Mouse (Mus musculus) Patski (cell line): ENCODE measurements around the gene Sec14l3. TPM values are rescaled to one million over a fixed set of nuclear protein-coding genes. Genes with fewer than 3 reads are reported as not detected.
"Not testable (repeated sequence)": the region's sequence is repeated elsewhere in the genome, so short reads cannot be mapped to it uniquely, and the experiment has no call there.

Source experiments
- ATAC-seq: fragments of 100-300 bp; one replicate; pipeline ENCODE4 v1.8.0; 2021
- CTCF ChIA-PET: fragments of 350-600 bp; sonication (Branson Sonifier 250); formaldehyde crosslinking; loops from one replicate; lab custom pipeline; 2022; ENCODE audit warnings: inconsistent platforms; lab: Charles Lee
- POLR2A ChIA-PET: fragments of 350-600 bp; sonication (Branson Sonifier 250); formaldehyde crosslinking; loops from one replicate; lab custom pipeline; 2022; ENCODE audit warnings: antibody characterized with exemption, inconsistent platforms; lab: Charles Lee
- DNase-seq: peaks from one replicate; pipeline ENCODE4 v3.0.0-alpha.2; 2011; ENCODE audit warnings: low read depth, low spot score
- H3K27me3 ChIP-seq: fragments of 371-371 bp; one replicate; pipeline ENCODE4 v1.5.1; 2021
- CTCF ChIP-seq: fragments of 100-300 bp; IDR thresholded peaks from one replicate; pipeline ENCODE4 v1.5.1; 2021
- in situ Hi-C: fragments of 300-500 bp; cut with MboI; formaldehyde crosslinking; loops from 3 replicates; pipeline ENCODE4 v1.11.1; 2018; ENCODE audit warnings: low pct_unique_long_range_greater_than_20kb, mixed read lengths
- polyA plus RNA-seq: library from polyadenylated mRNA; unstranded; gene quantifications from one replicate; pipeline ENCODE4 v1.2.3, GENCODE M21; 2021

Sec14l3 gene
- polyA plus RNA-seq, 1 experiment from 2014 or later: not detected

GRCm38 (mm10) chr11:4113970-4114369 lies 49.3 kb downstream of the Sec14l3 start:
- TF ChIP-seq CTCF: no peak
- DNase-seq (no peak), ATAC-seq (no peak)
- in situ Hi-C loops: no loop called here
- no peaks in the 10 kb centered on the region for H3K27me3 ChIP-seq
- POLR2A ChIA-PET: no interaction called here
- CTCF ChIA-PET: interaction anchor here (1.3 to 1.7 kb wide), 2 partner anchors 8 to 106 kb away, joined by 3 read pairs; no protein-coding TSS in a partner anchor

- CTCF ChIA-PET: interaction anchor here (1.3 to 1.7 kb wide), 3 partner anchors 9 to 105 kb away, joined by 3 to 4 read pairs (median 3); no protein-coding TSS in a partner anchor
- DNase-seq, POLR2A ChIA-PET, ATAC-seq, in situ Hi-C loops, H3K27me3 ChIP-seq: not testable (repeated sequence)
These were observed 49.9 kb downstream of the Sec14l3 start for GRCm38 (mm10) chr11:4114541-4114940.

GRCm38 (mm10) chr11:4115407-4115806 lies 50.8 kb downstream of the Sec14l3 start:
- in situ Hi-C loops: no loop called here
- POLR2A ChIA-PET: no interaction called here

GRCm38 (mm10) chr11:4116458-4117141 lies 52.0 kb downstream of the Sec14l3 start:
- CTCF ChIA-PET: interaction anchor here (1.4 to 1.5 kb wide), 2 partner anchors 20 to 33 kb away, joined by 3 read pairs; no protein-coding TSS in a partner anchor
- in situ Hi-C loops: no loop called here
- POLR2A ChIA-PET: interaction anchor here (0.6 to 1.2 kb wide), 2 partner anchors 18 to 45 kb away, joined by 3 read pairs; no protein-coding TSS in a partner anchor
- ATAC-seq (no peak), DNase-seq (no peak)
- no peak for TF ChIP-seq CTCF
- no peaks in the 10 kb centered on the region for H3K27me3 ChIP-seq

More at GRCm38 (mm10) chr11:4115407-4115806, 50.8 kb downstream of the Sec14l3 start:
- TF ChIP-seq CTCF: no peak
- ATAC-seq: no peak
- CTCF ChIA-PET: interaction anchor here (1.3 to 1.7 kb wide), 4 partner anchors 10 to 104 kb away, joined by 3 to 4 read pairs (median 3); no protein-coding TSS in a partner anchor
- DNase-seq: no peak
- H3K27me3 ChIP-seq: no peaks in the 10 kb centered on the region

- ChIA-PET CTCF (interaction anchor here (0.8 to 2.0 kb wide), 9 partner anchors 10 to 141 kb away, joined by 3 to 10 read pairs (median 4); partner anchors contain the start of gene Rnf215), POLR2A (interaction anchor here (0.6 to 1.8 kb wide), 4 partner anchors 12 to 44 kb away, joined by 3 to 7 read pairs (median 4); no protein-coding TSS in a partner anchor)
- H3K27me3 ChIP-seq: no peaks in the 10 kb centered on the region
- no peak for TF ChIP-seq CTCF
- ATAC-seq: peak; percentile 53
- in situ Hi-C loops: no loop called here
- DNase-seq: no peak
These were observed 52.9 kb downstream of the Sec14l3 start for GRCm38 (mm10) chr11:4117372-4118071.

- CTCF ChIA-PET: interaction anchor here (0.6 to 2.0 kb wide), 12 partner anchors 9 to 140 kb away, joined by 3 to 10 read pairs (median 4); partner anchors contain the start of gene Rnf215
- ATAC-seq (peak; percentile 45), DNase-seq (no peak)
- in situ Hi-C loops: no loop called here
- POLR2A ChIA-PET: interaction anchor here (1.0 to 1.8 kb wide), 3 partner anchors 12 to 21 kb away, joined by 3 to 7 read pairs (median 6); no protein-coding TSS in a partner anchor
- no peak for TF ChIP-seq CTCF
- H3K27me3 ChIP-seq: no peaks in the 10 kb centered on the region
These were observed 53.7 kb downstream of the Sec14l3 start for GRCm38 (mm10) chr11:4118081-4118921.

- no peak for TF ChIP-seq CTCF
- ATAC-seq: no peak
- in situ Hi-C loops: no loop called here
- POLR2A ChIA-PET: no interaction called here
- H3K27me3 ChIP-seq: no peaks in the 10 kb centered on the region
- no peak for DNase-seq
- CTCF ChIA-PET: interaction anchor here (1.7 to 2.0 kb wide), 4 partner anchors 15 to 100 kb away, joined by 6 to 10 read pairs (median 8); partner anchors contain the start of gene Rnf215
These were observed 55.0 kb downstream of the Sec14l3 start for GRCm38 (mm10) chr11:4119635-4120034.

GRCm38 (mm10) chr11:4121691-4122090 lies 57.0 kb downstream of the Sec14l3 start:
- no peak for DNase-seq
- no peak for TF ChIP-seq CTCF
- POLR2A ChIA-PET: no interaction called here
- in situ Hi-C loops: no loop called here
- no peak for ATAC-seq
- CTCF ChIA-PET: interaction anchor here (1.3 kb wide), 1 partner anchor 41 kb away, joined by 3 read pairs; no protein-coding TSS in a partner anchor
- no peaks in the 10 kb centered on the region for H3K27me3 ChIP-seq

- CTCF ChIA-PET: interaction anchor here (1.4 kb wide), 1 partner anchor 39 kb away, joined by 3 read pairs; no protein-coding TSS in a partner anchor
- ATAC-seq: no peak
- H3K27me3 ChIP-seq: no peaks in the 10 kb centered on the region
- in situ Hi-C loops: no loop called here
- TF ChIP-seq CTCF: no peak
- POLR2A ChIA-PET: no interaction called here
- DNase-seq: no peak
These were observed 57.6 kb downstream of the Sec14l3 start for GRCm38 (mm10) chr11:4122226-4122625.
